Mouse (Mus musculus): ENCODE results near the gene Scgb1c1.

DNA sequence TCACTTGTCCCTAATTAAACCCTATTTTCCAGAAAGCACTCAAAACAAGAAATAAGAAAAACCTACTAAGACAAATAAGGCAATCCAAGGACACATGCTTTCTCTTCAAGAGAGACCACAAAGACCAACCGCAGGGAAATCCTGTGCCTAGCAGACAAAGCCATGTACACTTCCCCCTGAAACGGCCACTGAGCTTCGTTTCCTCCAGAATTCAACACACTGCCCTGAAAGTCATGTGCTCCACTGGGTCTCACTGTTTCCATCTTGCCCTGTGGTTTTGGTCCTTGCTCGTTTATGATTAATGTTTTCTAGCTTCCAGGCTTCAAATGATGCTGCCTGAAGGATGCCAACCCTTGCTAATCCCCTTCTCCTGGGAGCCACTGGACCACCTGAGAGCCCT lies 28.9 kb downstream of the Scgb1c1 start:
- no peak for TF ChIP-seq CTCF (IDR thresholded peaks at IDR 0.05; ENCODE audit: borderline replicate concordance, extremely low read depth, insufficient read depth, insufficient read length)
- no peak for TF ChIP-seq POLR2A (IDR thresholded peaks at IDR 0.05; ENCODE audit: borderline replicate concordance, extremely low read depth, insufficient read depth, insufficient read length, poor library complexity, severe bottlenecking)
